Mouse (Mus musculus): ENCODE data around the gene Vps53. TPM values are rescaled to one million over a fixed set of nuclear protein-coding genes. Genes with fewer than 3 reads are reported as not detected.

Vps53 gene
- polyA plus RNA-seq, 1 experiment from 2014 or later, result 34.5 TPM

DNA sequence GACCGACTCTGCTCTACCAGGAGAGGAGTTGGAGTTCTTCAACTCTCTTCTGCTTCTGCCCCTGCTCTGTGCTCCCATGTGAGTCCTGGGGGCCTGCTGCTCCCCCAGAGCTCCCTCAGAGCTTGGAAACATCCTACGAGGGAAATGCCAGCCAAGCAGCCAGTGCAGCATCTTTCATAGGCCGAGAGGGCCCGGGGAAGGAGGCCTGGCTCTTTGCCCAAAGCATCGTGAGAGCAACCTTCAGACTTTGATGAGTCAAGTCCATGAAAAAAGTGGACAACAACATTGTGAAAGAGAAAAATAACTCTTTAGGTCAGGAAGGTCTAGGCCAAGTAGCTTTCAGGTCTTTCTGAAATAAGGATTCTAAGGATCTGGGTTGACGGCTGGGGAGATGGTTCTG is 89.7 kb downstream of the Vps53 start:
- Histone ChIP-seq H3K9ac (no peak overlapping the region), H3K4me2 (no peak overlapping the region), H3K4me3 (ENCODE audit: low read depth, low read length) (no peak overlapping the region), H3K4me1 (ENCODE audit: insufficient read depth) (no peaks in the 10 kb centered on the region), H3K36me3 (ENCODE audit: insufficient read depth) (peaks cover 12% of the 10 kb centered on the region; the same call in 1 of the 2 replicates), H3K9me3 (ENCODE audit: low read depth, low read length) (no peaks in the 10 kb centered on the region), H3K27me3 (ENCODE audit: insufficient read depth, low read length) (no peaks in the 10 kb centered on the region), H3K27ac (ENCODE audit: low read depth) (no peak overlapping the region)
- 66% methylated on average over 6 of the region's 6 CpGs for WGBS
- no peak for TF ChIP-seq CTCF (IDR thresholded peaks at IDR 0.05; ENCODE audit: low read depth)
- DNase-seq, result no peak
- no peak for ATAC-seq (ENCODE audit: insufficient read depth)

DNA sequence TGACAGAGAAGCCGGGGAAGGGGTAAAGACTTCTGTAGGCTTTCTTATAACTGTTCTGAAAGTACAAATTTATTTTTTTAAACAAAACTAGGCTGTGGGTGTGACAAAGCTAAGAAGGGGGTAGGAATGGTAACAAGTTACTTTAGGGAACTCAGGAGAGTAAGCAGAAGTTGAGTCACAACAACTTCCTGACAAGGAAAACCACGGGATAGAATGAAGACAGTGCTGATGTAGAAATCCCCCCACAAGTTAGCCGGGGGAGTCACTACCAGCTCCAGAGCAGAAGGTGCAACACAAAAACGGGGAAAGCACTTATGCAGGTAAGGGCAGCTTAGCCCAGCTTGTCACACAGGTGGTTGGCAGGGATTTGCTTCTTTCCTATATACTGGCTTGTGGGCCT is 90.9 kb downstream of the Vps53 start:
- H3K27ac ChIP-seq (ENCODE audit: low read depth), result no peak overlapping the region
- no peak for ATAC-seq (ENCODE audit: insufficient read depth)
- H3K36me3 ChIP-seq (ENCODE audit: insufficient read depth), result peaks cover 12% of the 10 kb centered on the region; the same call in 1 of the 2 replicates
- no peak for DNase-seq
- 75% methylated on average over 4 of the region's 4 CpGs for WGBS
- H3K27me3 ChIP-seq (ENCODE audit: insufficient read depth, low read length), result no peaks in the 10 kb centered on the region
- TF ChIP-seq CTCF (IDR thresholded peaks at IDR 0.05; ENCODE audit: low read depth), result no peak
- no peaks in the 10 kb centered on the region for H3K9me3 ChIP-seq (ENCODE audit: low read depth, low read length)
- H3K9ac ChIP-seq, result no peak overlapping the region
- H3K4me3 ChIP-seq (ENCODE audit: low read depth, low read length), result no peak overlapping the region
- H3K4me2 ChIP-seq, result no peak overlapping the region
- H3K4me1 ChIP-seq (ENCODE audit: insufficient read depth), result no peaks in the 10 kb centered on the region

- H3K4me2 ChIP-seq, result no peak overlapping the region
- WGBS, result 73% methylated on average over 5 of the region's 5 CpGs
- no peaks in the 10 kb centered on the region for H3K4me1 ChIP-seq (ENCODE audit: insufficient read depth)
- peaks cover 17% of the 10 kb centered on the region; the same call in 1 of the 2 replicates for H3K36me3 ChIP-seq (ENCODE audit: insufficient read depth)
- no peak overlapping the region for H3K27ac ChIP-seq (ENCODE audit: low read depth)
- no peak overlapping the region for H3K4me3 ChIP-seq (ENCODE audit: low read depth, low read length)
- no peak for ATAC-seq (ENCODE audit: insufficient read depth)
- no peak overlapping the region for H3K9ac ChIP-seq
- no peaks in the 10 kb centered on the region for H3K9me3 ChIP-seq (ENCODE audit: low read depth, low read length)
- TF ChIP-seq CTCF (IDR thresholded peaks at IDR 0.05; ENCODE audit: low read depth), result peak; percentile 85
- DNase-seq, result peak; percentile 68
- H3K27me3 ChIP-seq (ENCODE audit: insufficient read depth, low read length), result no peaks in the 10 kb centered on the region
Measured at GRCm38 (mm10) chr11:76085898-76086591, 93.4 kb downstream of the Vps53 start.

GRCm38 (mm10) chr11:76084943-76085342 is 94.5 kb downstream of the Vps53 start:
- ATAC-seq (ENCODE audit: insufficient read depth), result no peak
- H3K27me3 ChIP-seq (ENCODE audit: insufficient read depth, low read length), result no peaks in the 10 kb centered on the region
- no peaks in the 10 kb centered on the region for H3K9me3 ChIP-seq (ENCODE audit: low read depth, low read length)
- WGBS, result 81% methylated on average over 1 of the region's 1 CpGs
- H3K27ac ChIP-seq (ENCODE audit: low read depth), result no peak overlapping the region
- no peak for TF ChIP-seq CTCF (IDR thresholded peaks at IDR 0.05; ENCODE audit: low read depth)
- H3K4me1 ChIP-seq (ENCODE audit: insufficient read depth), result no peaks in the 10 kb centered on the region
- no peak overlapping the region for H3K4me2 ChIP-seq
- no peak overlapping the region for H3K4me3 ChIP-seq (ENCODE audit: low read depth, low read length)
- DNase-seq, result no peak
- peaks cover 23% of the 10 kb centered on the region; the same call in 1 of the 2 replicates for H3K36me3 ChIP-seq (ENCODE audit: insufficient read depth)
- H3K9ac ChIP-seq, result no peak overlapping the region

- DNase-seq, result no peak
- H3K27ac ChIP-seq (ENCODE audit: low read depth), result no peak overlapping the region
- no peak for ATAC-seq (ENCODE audit: insufficient read depth)
- peaks cover 26% of the 10 kb centered on the region; the same call in 1 of the 2 replicates for H3K36me3 ChIP-seq (ENCODE audit: insufficient read depth)
- no peaks in the 10 kb centered on the region for H3K9me3 ChIP-seq (ENCODE audit: low read depth, low read length)
- H3K27me3 ChIP-seq (ENCODE audit: insufficient read depth, low read length), result no peaks in the 10 kb centered on the region
- H3K4me2 ChIP-seq, result no peak overlapping the region
- no peaks in the 10 kb centered on the region for H3K4me1 ChIP-seq (ENCODE audit: insufficient read depth)
- no peak overlapping the region for H3K9ac ChIP-seq
- WGBS, result 40% methylated on average over 3 of the region's 3 CpGs
- TF ChIP-seq CTCF (IDR thresholded peaks at IDR 0.05; ENCODE audit: low read depth), result no peak
- no peak overlapping the region for H3K4me3 ChIP-seq (ENCODE audit: low read depth, low read length)
Measured at GRCm38 (mm10) chr11:76083941-76084367, 95.5 kb downstream of the Vps53 start.

GRCm38 (mm10) chr11:76081048-76081640 is 98.3 kb downstream of the Vps53 start:
- TF ChIP-seq CTCF (IDR thresholded peaks at IDR 0.05; ENCODE audit: low read depth), result no peak
- 77% methylated on average over 6 of the region's 6 CpGs for WGBS
- no peaks in the 10 kb centered on the region for H3K9me3 ChIP-seq (ENCODE audit: low read depth, low read length)
- peaks cover 29% of the 10 kb centered on the region; the same call in 1 of the 2 replicates for H3K36me3 ChIP-seq (ENCODE audit: insufficient read depth)
- H3K4me3 ChIP-seq (ENCODE audit: low read depth, low read length), result no peak overlapping the region
- ATAC-seq (ENCODE audit: insufficient read depth) (no peak), DNase-seq (peak; percentile 38)
- H3K27ac ChIP-seq (ENCODE audit: low read depth), result peak overlapping the region; percentile 46; the same call in 1 of the 2 replicates
- H3K9ac ChIP-seq, result no peak overlapping the region
- H3K4me2 ChIP-seq, result no peak overlapping the region
- no peaks in the 10 kb centered on the region for H3K27me3 ChIP-seq (ENCODE audit: insufficient read depth, low read length)
- no peaks in the 10 kb centered on the region for H3K4me1 ChIP-seq (ENCODE audit: insufficient read depth)

DNA sequence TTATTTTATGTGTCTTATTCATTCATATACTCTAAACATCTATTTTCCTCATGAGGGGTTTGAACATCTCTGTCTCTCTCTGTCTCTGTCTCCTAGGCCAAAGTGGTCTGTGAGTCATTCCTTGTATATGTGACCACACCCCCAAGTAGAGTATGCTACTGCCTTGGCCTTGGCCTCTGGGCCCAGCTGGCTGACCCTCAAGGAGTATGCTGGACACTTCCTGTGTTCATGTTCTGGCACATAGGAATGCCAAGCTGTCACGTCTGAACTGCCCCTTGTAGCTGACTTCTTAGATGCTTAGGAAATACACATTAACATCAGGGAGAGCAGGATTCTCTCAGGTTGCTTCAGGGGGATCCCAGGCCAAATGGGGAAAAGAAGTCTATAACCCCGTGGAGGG is 99.2 kb downstream of the Vps53 start:
- ATAC-seq (ENCODE audit: insufficient read depth) (no peak), DNase-seq (peak; percentile 30)
- no peaks in the 10 kb centered on the region for H3K27me3 ChIP-seq (ENCODE audit: insufficient read depth, low read length)
- no peak overlapping the region for H3K9ac ChIP-seq
- H3K4me1 ChIP-seq (ENCODE audit: insufficient read depth), result peaks cover under 1% of the 10 kb centered on the region; the same call in 1 of the 2 replicates
- no peaks in the 10 kb centered on the region for H3K9me3 ChIP-seq (ENCODE audit: low read depth, low read length)
- peak overlapping the region; percentile 46; the same call in 1 of the 2 replicates for H3K27ac ChIP-seq (ENCODE audit: low read depth)
- H3K4me3 ChIP-seq (ENCODE audit: low read depth, low read length), result no peak overlapping the region
- WGBS, result 63% methylated on average over 2 of the region's 2 CpGs
- no peak overlapping the region for H3K4me2 ChIP-seq
- H3K36me3 ChIP-seq (ENCODE audit: insufficient read depth), result peaks cover 31% of the 10 kb centered on the region; the same call in 1 of the 2 replicates
- TF ChIP-seq CTCF (IDR thresholded peaks at IDR 0.05; ENCODE audit: low read depth), result no peak

Data from lung, embryonic 14.5 days (tissue).